Mouse (Mus musculus) liver, postnatal 0 days (tissue): Measurements from ENCODE around the gene Fgd6.

ENCODE experiments used
- CTCF ChIP-seq: sonication (generic); IDR thresholded peaks from 2 replicates; pipeline ENCODE4 v1.5.1; 2016; ENCODE audit warnings: antibody characterized with exemption, low read depth
- EP300 ChIP-seq: IDR thresholded peaks from 2 replicates; pipeline ENCODE4 v1.6.1; 2016; ENCODE audit warnings: antibody characterized with exemption, low read depth, mild to moderate bottlenecking

DNA sequence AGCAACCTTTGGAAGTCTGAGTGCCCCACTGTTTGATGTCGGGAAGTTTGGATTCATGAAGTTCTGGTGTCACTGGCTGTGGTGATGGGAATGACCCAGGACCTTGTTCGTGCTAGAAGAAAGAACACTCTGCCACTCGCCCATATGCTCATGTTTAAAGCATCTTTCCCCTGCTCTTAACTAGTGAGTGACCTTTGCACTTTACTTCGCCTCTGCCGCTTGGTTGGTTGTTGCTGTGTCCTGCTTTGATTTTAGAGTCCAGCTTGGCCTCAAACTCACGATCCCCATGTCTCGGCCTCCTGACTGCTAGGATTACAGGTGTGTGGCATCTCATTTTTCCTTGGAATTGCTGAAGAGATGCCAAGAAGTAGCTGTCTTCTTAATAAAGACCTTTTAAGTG, 35.8 kb downstream of the Fgd6 start:
- TF ChIP-seq CTCF, result no peak
- no peak for TF ChIP-seq EP300
